Mouse (Mus musculus): ENCODE results near the gene Kcnq5.

- TF ChIP-seq MEF2A (IDR thresholded peaks at IDR 0.05; ENCODE audit: borderline replicate concordance, low read depth, low read length) (no peak), CTCF (conservative IDR thresholded peaks at IDR 0.05 in 1 of 2, IDR thresholded peaks at IDR 0.05 in 1 of 2; ENCODE audit: low read depth in 2 of 2, low read length in 2 of 2) (no peak), TCF12 (IDR thresholded peaks at IDR 0.05; ENCODE audit: low read depth, low read length) (no peak), POLR2A (IDR thresholded peaks at IDR 0.05; ENCODE audit: low read depth, low read length) (no peak), IRF4 (IDR thresholded peaks at IDR 0.05; ENCODE audit: low read depth, low read length) (no peak), HCFC1 (IDR thresholded peaks at IDR 0.05; ENCODE audit: low read depth, low read length) (no peak), EP300 (IDR thresholded peaks at IDR 0.05; ENCODE audit: low read length) (no peak)
Observed at GRCm38 (mm10) chr1:21499815-21500534, 461.8 kb downstream of the Kcnq5 start.
